ENCODE assay signal across 22 mouse cellular contexts in the genomic region with DNA sequence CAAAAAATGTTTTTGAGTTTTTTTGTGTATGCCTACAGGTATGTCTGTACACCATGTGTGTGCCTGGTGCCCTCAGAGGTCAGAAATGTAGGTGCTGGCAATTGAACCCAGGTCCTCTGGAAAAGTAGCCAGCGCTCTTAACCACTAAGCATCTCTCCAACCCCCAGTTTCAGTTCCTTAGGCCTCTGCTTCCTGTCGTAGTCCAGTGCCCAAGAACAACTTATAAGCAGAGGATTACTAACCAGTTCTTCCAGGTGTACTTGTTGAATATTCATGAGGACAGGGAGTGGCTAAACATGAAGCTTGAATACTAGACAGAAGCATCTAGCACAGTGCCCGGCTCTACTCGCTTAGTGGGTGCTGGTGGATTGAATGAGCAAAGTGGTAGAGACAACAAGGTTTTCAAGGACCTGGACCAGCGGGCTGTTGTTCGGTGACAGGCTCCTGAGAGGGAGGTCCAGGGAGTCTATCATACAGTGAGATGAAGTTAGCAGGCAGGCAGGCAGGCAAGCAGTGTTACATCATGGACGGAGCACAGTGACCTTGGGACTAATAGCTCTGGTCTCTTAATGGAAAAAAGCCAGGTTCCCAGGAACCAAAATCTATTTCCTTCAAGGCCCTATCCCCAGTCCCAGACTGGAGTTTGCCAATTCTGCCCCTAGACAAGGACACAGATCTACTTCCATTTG. TPM values are rescaled to one million over a fixed set of nuclear protein-coding genes. Genes with fewer than 3 reads are reported as not detected.
DNase-seq lines count a peak whose midpoint lies in the region; ATAC-seq lines count a peak whose summit lies in the region.
"Had no signal": no experiment of that assay in that cellular context is flagged by ENCODE, and none has a peak within 500 bp of the region (broad histone marks: within the 10 kb centered on the region; RNA-seq: fewer than 3 reads in every experiment).

No protein-coding gene starts in this region.

- no peak overlapping the region for H3K27ac ChIP-seq in neural tube, embryonic 15.5 days (replicated peaks)
- H3K27ac ChIP-seq in forebrain, embryonic 16.5 days (ENCODE audit: low read length), result no peak overlapping the region
- H3K27ac ChIP-seq: embryonic facial prominence, embryonic 15.5 days; forebrain, embryonic 10.5 days; hindbrain, embryonic 13.5 days; limb, embryonic 12.5 days; liver, embryonic 15.5 days had no signal

- H3K9ac ChIP-seq in neural tube, embryonic 15.5 days (replicated peaks), result no peak overlapping the region
- no peak overlapping the region for H3K9ac ChIP-seq in forebrain, embryonic 16.5 days (replicated peaks; ENCODE audit: low read depth, low read length)
- H3K9ac ChIP-seq: embryonic facial prominence, embryonic 15.5 days; hindbrain, embryonic 13.5 days; limb, embryonic 12.5 days; liver, embryonic 15.5 days had no signal

- H3K27me3 ChIP-seq in neural tube, embryonic 15.5 days (replicated peaks), result no peaks in the 10 kb centered on the region
- H3K27me3 ChIP-seq in forebrain, embryonic 16.5 days (replicated peaks; ENCODE audit: control insufficient read depth, insufficient read depth, low read length), result no peaks in the 10 kb centered on the region
- H3K27me3 ChIP-seq: embryonic facial prominence, embryonic 15.5 days; hindbrain, embryonic 13.5 days; limb, embryonic 12.5 days; liver, embryonic 15.5 days had no signal

- no peak overlapping the region for H3K4me2 ChIP-seq in neural tube, embryonic 15.5 days
- H3K4me2 ChIP-seq in forebrain, embryonic 16.5 days (ENCODE audit: low read length), result no peak overlapping the region
- H3K4me2 ChIP-seq: embryonic facial prominence, embryonic 15.5 days; hindbrain, embryonic 13.5 days; limb, embryonic 12.5 days; liver, embryonic 15.5 days had no signal

- no peak for ATAC-seq in neural tube, embryonic 15.5 days (ENCODE audit: low FRiP score)
- ATAC-seq in forebrain, embryonic 16.5 days, result no peak
- ATAC-seq: CD4-positive, CD25-positive, alpha-beta regulatory T cell, adult 4 months had no signal

- H3K9me3 ChIP-seq in neural tube, embryonic 15.5 days (replicated peaks), result no peaks in the 10 kb centered on the region
- H3K9me3 ChIP-seq in forebrain, embryonic 16.5 days (ENCODE audit: control insufficient read depth, low read length), result no peaks in the 10 kb centered on the region
- H3K9me3 ChIP-seq: embryonic facial prominence, embryonic 15.5 days; forebrain, embryonic 10.5 days; hindbrain, embryonic 13.5 days; limb, embryonic 12.5 days; liver, embryonic 15.5 days had no signal

- H3K4me3 ChIP-seq in neural tube, embryonic 15.5 days (replicated peaks), result no peak overlapping the region
- H3K4me3 ChIP-seq in forebrain, embryonic 16.5 days (replicated peaks; ENCODE audit: low read length), result no peak overlapping the region
- H3K4me3 ChIP-seq: embryonic facial prominence, embryonic 15.5 days; forebrain, embryonic 10.5 days; hindbrain, embryonic 13.5 days; limb, embryonic 12.5 days; liver, embryonic 15.5 days had no signal

- WGBS in neural tube, embryonic 15.5 days, result 87% methylated on average over 7 of the region's 7 CpGs
- WGBS in forebrain, embryonic 16.5 days, result 84% methylated on average over 7 of the region's 7 CpGs

- DNase-seq in ovary, adult 18-20 months (ENCODE audit: low spot score), result peak; percentile 70
- no peak for DNase-seq in ovary, postnatal 14 days (ENCODE audit: low spot score)
- DNase-seq in ZHBTc4 (ENCODE audit: low read depth, low spot score), result peak; percentile 25
- peak; percentile 54 for DNase-seq in kidney, adult 9 months
- peak; percentile 9 to 26 for DNase-seq in kidney, postnatal 4 days
- DNase-seq in cerebellum, adult 8-10 months, result no peak
- DNase-seq: cerebellum, adult 11 months; gastrocnemius, postnatal 25 days; heart, postnatal 10 days; lung, postnatal 14 days had no signal

- H3K4me1 ChIP-seq in neural tube, embryonic 15.5 days, result no peaks in the 10 kb centered on the region
- H3K4me1 ChIP-seq in forebrain, embryonic 16.5 days (replicated peaks; ENCODE audit: control insufficient read depth, insufficient read depth, low read length), result no peaks in the 10 kb centered on the region
- H3K4me1 ChIP-seq: embryonic facial prominence, embryonic 15.5 days; forebrain, embryonic 10.5 days; hindbrain, embryonic 13.5 days; limb, embryonic 12.5 days had no signal

- no peaks in the 10 kb centered on the region; the same call in 1 of the 2 replicates for H3K36me3 ChIP-seq in neural tube, embryonic 15.5 days
- H3K36me3 ChIP-seq in forebrain, embryonic 16.5 days (ENCODE audit: control insufficient read depth, insufficient read depth), result no peaks in the 10 kb centered on the region
- H3K36me3 ChIP-seq: liver, embryonic 15.5 days had no signal

RNA-seq across cellular contexts. Expression of a gene that starts 7.0 kb away (rescaled TPM):
- 17.1 and 20.5 TPM in 2 replicates for polyA plus RNA-seq in neural tube, embryonic 15.5 days (2015; fragmentation: Nextera tagmentation; extraction: Ambion mirVana)
- 19.9 and 21.9 TPM in 2 replicates for polyA plus RNA-seq in forebrain, embryonic 16.5 days (2015; fragmentation: Nextera tagmentation; extraction: Ambion mirVana)

RNA-seq across cellular contexts. Expression of a gene that starts 46.4 kb away (rescaled TPM):
- 68.4 and 73.1 TPM in 2 replicates for polyA plus RNA-seq in neural tube, embryonic 15.5 days (2015; fragmentation: Nextera tagmentation; extraction: Ambion mirVana)
- polyA plus RNA-seq in forebrain, embryonic 16.5 days (2015; fragmentation: Nextera tagmentation; extraction: Ambion mirVana), result 52.0 and 55.4 TPM in 2 replicates

RNA-seq across cellular contexts. Expression of a gene that starts 53.6 kb away (rescaled TPM):
- 1.3 TPM in 1 of 2 replicates, not detected in the other for polyA plus RNA-seq in neural tube, embryonic 15.5 days (2015; fragmentation: Nextera tagmentation; extraction: Ambion mirVana)
- not detected in 2 replicates for polyA plus RNA-seq in forebrain, embryonic 16.5 days (2015; fragmentation: Nextera tagmentation; extraction: Ambion mirVana)
- polyA plus RNA-seq: brain, embryonic 14.5 days; CD4-positive, CD25-positive, alpha-beta regulatory T cell, adult 4 months; cortical plate, adult 2 months; forebrain, embryonic 10.5 days; hindbrain, embryonic 13.5 days; limb, embryonic 12.5 days; liver, embryonic 15.5 days; neural tube, embryonic 11.5 days; urinary bladder, adult 2 months had no signal

Comparison
In these comparisons a context has a peak if more than half of its experiments do, and no peak if none do; other contexts are left out.
1. DNase-seq: peak in ovary, adult 18-20 months (single experiment), ZHBTc4 (single experiment), kidney, adult 9 months (single experiment) and kidney, postnatal 4 days (2 of 2); none in ovary, postnatal 14 days (single experiment) and cerebellum, adult 8-10 months (single experiment).